Comparison of ENCODE assay signal across 27 mouse cellular contexts in the genomic region with DNA sequence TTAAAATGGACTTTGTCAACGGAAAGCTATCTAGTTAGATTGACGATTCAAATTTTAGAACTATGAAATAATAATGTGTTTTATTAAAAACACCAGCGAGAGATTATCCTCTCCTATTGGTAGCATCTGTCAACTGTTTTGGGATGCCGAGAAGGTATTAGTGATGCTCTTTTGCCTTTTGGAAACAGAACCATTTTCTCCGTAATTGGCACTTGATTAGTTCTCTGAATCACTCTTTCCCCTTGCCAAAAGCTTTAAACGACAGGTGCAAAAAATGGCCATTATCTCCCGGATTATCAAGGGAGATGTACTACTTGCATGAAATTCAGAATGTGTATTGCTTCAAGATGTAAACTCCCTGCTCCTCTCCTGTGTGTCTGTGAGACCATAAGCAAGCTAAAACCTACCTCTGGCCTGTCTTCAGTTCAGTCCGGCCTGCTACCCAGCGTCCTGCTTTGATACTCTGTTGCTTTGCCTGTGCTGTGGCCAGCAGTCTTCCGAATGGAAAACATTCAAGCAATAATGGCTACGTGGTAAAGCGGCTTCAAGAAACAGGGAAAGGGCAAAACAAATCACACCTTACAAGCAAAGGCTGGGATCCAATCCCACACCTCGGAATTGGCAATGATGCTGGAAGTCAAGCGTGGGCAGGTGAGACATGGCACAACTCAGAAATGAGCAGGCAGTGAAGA.
A peak's percentile ranks its signal among the peaks of the same experiment; 100 is the strongest.
DNase-seq lines count a peak whose midpoint lies in the region; ATAC-seq lines count a peak whose summit lies in the region.
"Had no signal": no experiment of that assay in that cellular context is flagged by ENCODE, and none has a peak within 500 bp of the region (broad histone marks: within the 10 kb centered on the region; RNA-seq: fewer than 3 reads in every experiment).

No protein-coding gene starts in this region.

- H3K27ac ChIP-seq in forebrain, embryonic 13.5 days: peak overlapping the region; percentile 6; the same call in 1 of the 2 replicates
- H3K27ac ChIP-seq in forebrain, embryonic 16.5 days (ENCODE audit: low read length): no peak overlapping the region
- no peak overlapping the region for H3K27ac ChIP-seq in liver, embryonic 12.5 days
- H3K27ac ChIP-seq: embryonic facial prominence, embryonic 12.5 days; hindbrain, embryonic 14.5 days; limb, embryonic 13.5 days; midbrain, embryonic 13.5 days had no signal

- no peak overlapping the region for H3K4me2 ChIP-seq in forebrain, embryonic 13.5 days
- no peak overlapping the region for H3K4me2 ChIP-seq in forebrain, embryonic 16.5 days (ENCODE audit: low read length)
- no peak overlapping the region for H3K4me2 ChIP-seq in liver, embryonic 12.5 days
- H3K4me2 ChIP-seq: embryonic facial prominence, embryonic 12.5 days; heart, embryonic 12.5 days; hindbrain, embryonic 14.5 days; limb, embryonic 13.5 days; liver, embryonic 11.5 days; midbrain, embryonic 13.5 days had no signal

- H3K4me3 ChIP-seq in forebrain, embryonic 13.5 days: no peak overlapping the region
- H3K4me3 ChIP-seq in forebrain, embryonic 16.5 days (replicated peaks; ENCODE audit: low read length): no peak overlapping the region
- H3K4me3 ChIP-seq in liver, embryonic 12.5 days: no peak overlapping the region
- H3K4me3 ChIP-seq: embryonic facial prominence, embryonic 12.5 days; heart, embryonic 12.5 days; limb, embryonic 13.5 days; megakaryocyte, embryonic 14.5 days; midbrain, embryonic 13.5 days had no signal

- H3K9ac ChIP-seq in forebrain, embryonic 13.5 days: no peak overlapping the region
- H3K9ac ChIP-seq in forebrain, embryonic 16.5 days (replicated peaks; ENCODE audit: low read depth, low read length): no peak overlapping the region
- no peak overlapping the region for H3K9ac ChIP-seq in liver, embryonic 12.5 days
- H3K9ac ChIP-seq: embryonic facial prominence, embryonic 12.5 days; heart, embryonic 12.5 days; hindbrain, embryonic 14.5 days; limb, embryonic 13.5 days; liver, postnatal 0 days; midbrain, embryonic 13.5 days had no signal

- H3K36me3 ChIP-seq in forebrain, embryonic 13.5 days (ENCODE audit: poor library complexity, severe bottlenecking): 0 out of 2 replicates have a peak, but pooled peaks cover 3% of the 10 kb centered on the region
- H3K36me3 ChIP-seq in forebrain, embryonic 16.5 days (ENCODE audit: control insufficient read depth, insufficient read depth): no peaks in the 10 kb centered on the region
- no peaks in the 10 kb centered on the region for H3K36me3 ChIP-seq in liver, embryonic 12.5 days
- H3K36me3 ChIP-seq: embryonic facial prominence, embryonic 12.5 days; limb, embryonic 13.5 days; midbrain, embryonic 13.5 days had no signal

- DNase-seq in testis, postnatal 14 days (ENCODE audit: low spot score): peak; percentile 9
- no peak for DNase-seq in testis, postnatal 10 days (ENCODE audit: low spot score)
- DNase-seq in cerebellum, postnatal 10 days: peak; percentile 36 to 56
- DNase-seq: adrenal gland, postnatal 25 days; embryo, embryonic 11 days; gastrocnemius, postnatal 36 days; heart, adult 18-20 months; heart, postnatal 4 days; kidney, adult 11 months; kidney, postnatal 25 days; liver, postnatal 0 days; lung, postnatal 36 days; right cerebral cortex, postnatal 14 days; thymus, postnatal 14 days had no signal

- ATAC-seq in forebrain, embryonic 13.5 days: no peak
- ATAC-seq in forebrain, embryonic 16.5 days: no peak
- ATAC-seq in liver, embryonic 12.5 days: no peak
- no peak for ATAC-seq in megakaryocyte, adult 5-6 weeks (ENCODE audit: poor library complexity, severe bottlenecking)
- ATAC-seq: CD4-positive, CD25-positive, alpha-beta regulatory T cell, adult 4 months; inflammation-experienced regulatory T-cells, adult 6 months; liver, postnatal 0 days; midbrain, embryonic 13.5 days had no signal

- H3K9me3 ChIP-seq in forebrain, embryonic 13.5 days (replicated peaks): peaks cover 9% of the 10 kb centered on the region
- peaks cover 4% of the 10 kb centered on the region; the same call in 1 of the 2 replicates for H3K9me3 ChIP-seq in forebrain, embryonic 16.5 days (ENCODE audit: control insufficient read depth, low read length)
- H3K9me3 ChIP-seq in liver, embryonic 12.5 days (replicated peaks): 0 out of 2 replicates have a peak, but pooled peaks cover 6% of the 10 kb centered on the region
- H3K9me3 ChIP-seq: embryonic facial prominence, embryonic 12.5 days; megakaryocyte, embryonic 14.5 days had no signal

- no peaks in the 10 kb centered on the region for H3K27me3 ChIP-seq in forebrain, embryonic 13.5 days
- no peaks in the 10 kb centered on the region for H3K27me3 ChIP-seq in forebrain, embryonic 16.5 days (replicated peaks; ENCODE audit: control insufficient read depth, insufficient read depth, low read length)
- no peaks in the 10 kb centered on the region for H3K27me3 ChIP-seq in liver, embryonic 12.5 days (replicated peaks)
- H3K27me3 ChIP-seq: embryonic facial prominence, embryonic 12.5 days; heart, embryonic 12.5 days; limb, embryonic 13.5 days; megakaryocyte, embryonic 14.5 days; midbrain, embryonic 13.5 days had no signal

- 0 out of 2 replicates have a peak, but pooled peaks cover 3% of the 10 kb centered on the region for H3K4me1 ChIP-seq in forebrain, embryonic 13.5 days
- H3K4me1 ChIP-seq in forebrain, embryonic 16.5 days (replicated peaks; ENCODE audit: control insufficient read depth, insufficient read depth, low read length): no peaks in the 10 kb centered on the region
- no peaks in the 10 kb centered on the region for H3K4me1 ChIP-seq in liver, embryonic 12.5 days
- H3K4me1 ChIP-seq: embryonic facial prominence, embryonic 12.5 days; heart, embryonic 12.5 days; limb, embryonic 13.5 days; megakaryocyte, embryonic 14.5 days; midbrain, embryonic 13.5 days had no signal

- WGBS in forebrain, embryonic 13.5 days: 85% methylated on average over 14 of the region's 14 CpGs
- 70% methylated on average over 14 of the region's 14 CpGs for WGBS in forebrain, embryonic 16.5 days
- WGBS in liver, embryonic 12.5 days (ENCODE audit: insufficient replicate concordance): 78% methylated on average over 14 of the region's 14 CpGs
